Mouse (Mus musculus) retina, postnatal 7 days (tissue): ENCODE data around the gene Ptprm.

Source experiments
- DNase-seq: peaks from one replicate; pipeline ENCODE4 v3.0.0-alpha.2; 2012; ENCODE audit warnings: low read depth, low spot score

The Ptprm gene

GRCm38 (mm10) chr17:66729979-66730378 lies 624.3 kb downstream of the Ptprm start:
- DNase-seq = no peak

GRCm38 (mm10) chr17:66720992-66721351 lies 633.3 kb downstream of the Ptprm start:
- no peak for DNase-seq

- DNase-seq = no peak
Observed at GRCm38 (mm10) chr17:66720200-66720991, 633.9 kb downstream of the Ptprm start.

GRCm38 (mm10) chr17:66712456-66713205 lies 641.6 kb downstream of the Ptprm start:
- no peak for DNase-seq

GRCm38 (mm10) chr17:66711221-66712016 lies 642.8 kb downstream of the Ptprm start:
- DNase-seq = no peak

- no peak for DNase-seq
Observed at GRCm38 (mm10) chr17:66710568-66710967, 643.7 kb downstream of the Ptprm start.

- no peak for DNase-seq
Observed at GRCm38 (mm10) chr17:66708748-66709147, 645.5 kb downstream of the Ptprm start.

GRCm38 (mm10) chr17:66707684-66708083 lies 646.6 kb downstream of the Ptprm start:
- DNase-seq = peak; percentile 62

- no peak for DNase-seq
Observed at GRCm38 (mm10) chr17:66701358-66702184, 652.7 kb downstream of the Ptprm start.

- no peak for DNase-seq
Observed at GRCm38 (mm10) chr17:66699896-66700295, 654.4 kb downstream of the Ptprm start.

GRCm38 (mm10) chr17:66697650-66698049 lies 656.6 kb downstream of the Ptprm start:
- no peak for DNase-seq

GRCm38 (mm10) chr17:66696531-66697172 lies 657.6 kb downstream of the Ptprm start:
- DNase-seq = no peak

- DNase-seq = no peak
Observed at GRCm38 (mm10) chr17:66694326-66694725, 659.9 kb downstream of the Ptprm start.

GRCm38 (mm10) chr17:66693676-66694304 lies 660.5 kb downstream of the Ptprm start:
- DNase-seq = no peak

- no peak for DNase-seq
Observed at GRCm38 (mm10) chr17:66692941-66693675, 661.1 kb downstream of the Ptprm start.

GRCm38 (mm10) chr17:66688179-66688578 lies 666.1 kb downstream of the Ptprm start:
- no peak for DNase-seq

- DNase-seq = no peak
Observed at GRCm38 (mm10) chr17:66687543-66687942, 666.7 kb downstream of the Ptprm start.

GRCm38 (mm10) chr17:66686701-66687489 lies 667.4 kb downstream of the Ptprm start:
- DNase-seq = no peak

GRCm38 (mm10) chr17:66683411-66683810 lies 670.8 kb downstream of the Ptprm start:
- DNase-seq = no peak
